Mouse (Mus musculus): ENCODE measurements around the gene Olfr390.

Gene Olfr390

GRCm38 (mm10) chr11:73782664-73783063 is at the start of gene Olfr390:
TSS of gene Olfr390 (plus strand) at chr11:73782964.
- in situ Hi-C loops (cut with MboI, MseI) = no loop called here

- in situ Hi-C loops (cut with MboI, MseI) = no loop called here
These were observed 23.6 kb upstream of the Olfr390 start for GRCm38 (mm10) chr11:73759115-73759514.

DNA sequence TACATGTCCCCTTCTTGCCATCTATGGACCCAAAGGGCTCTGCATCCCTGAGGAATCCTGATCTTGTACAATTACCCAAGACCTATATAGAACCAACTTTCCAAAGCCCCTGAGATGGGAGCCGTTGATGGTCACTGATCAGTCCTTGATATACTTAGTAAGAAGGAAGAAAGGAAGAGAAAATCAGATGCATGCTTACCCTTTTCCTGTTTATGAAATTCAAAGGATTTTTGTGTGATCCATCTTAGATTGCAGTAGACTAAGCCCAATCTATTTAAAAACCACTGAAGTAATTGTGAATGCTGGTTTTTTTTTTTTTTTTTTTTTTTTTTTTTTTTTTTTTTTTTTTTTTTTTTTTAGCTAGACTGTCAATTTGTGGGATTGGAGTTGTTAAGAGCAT is 2.2 kb upstream of the Olfr390 start, which contains the start of gene Olfr389:
Gene Olfr389, minus strand, starts transcription at position 101 of the 400 bp plus-strand sequence.
- in situ Hi-C loops (cut with MboI, MseI) = no loop called here

- in situ Hi-C loops (cut with MboI, MseI) = no loop called here
These were observed 20.2 kb downstream of the Olfr390 start, which contains the start of gene Olfr391-ps for GRCm38 (mm10) chr11:73802952-73803351. TSS of gene Olfr391-ps (minus strand) at chr11:73803052.

- in situ Hi-C loops (cut with MboI, MseI) = no loop called here
These were observed 34.2 kb downstream of the Olfr390 start, which contains the start of gene Olfr392 for GRCm38 (mm10) chr11:73816949-73817348. TSS of gene Olfr392 (minus strand) at chr11:73817049.
